Mouse (Mus musculus) forebrain, embryonic 13.5 days (tissue): ENCODE results near the gene Rnf168. TPM values are rescaled to one million over a fixed set of nuclear protein-coding genes. Genes with fewer than 3 reads are reported as not detected.
"Not testable (repeated sequence)": the region's sequence is repeated elsewhere in the genome, so short reads cannot be mapped to it uniquely, and the experiment has no call there.

Experiments
- ATAC-seq: fragments of 200-750 bp; cut with Nextera tagmentation; 2 replicates; pipeline ENCODE4 v1.8.0; 2017
- H3K27ac ChIP-seq: fragments of 300-500 bp; sonication (generic); 2 replicates; pipeline ENCODE4 v1.5.1; 2015; ENCODE audit warnings: inconsistent platforms, mild to moderate bottlenecking, moderate library complexity
- H3K27me3 ChIP-seq: fragments of 300-500 bp; sonication (generic); 2 replicates; pipeline ENCODE4 v1.6.1; 2015; ENCODE audit warnings: mild to moderate bottlenecking, inconsistent platforms
- H3K36me3 ChIP-seq: fragments of 300-500 bp; sonication (generic); 2 replicates; pipeline ENCODE4 v1.6.1; 2015; ENCODE audit warnings: mild to moderate bottlenecking, inconsistent platforms; ENCODE audit not compliant: poor library complexity, severe bottlenecking
- H3K4me1 ChIP-seq: fragments of 300-500 bp; sonication (generic); 2 replicates; pipeline ENCODE4 v1.6.1; 2015; ENCODE audit warnings: inconsistent platforms
- H3K4me2 ChIP-seq: fragments of 300-500 bp; sonication (generic); 2 replicates; pipeline ENCODE4 v1.6.1; 2015; ENCODE audit warnings: inconsistent platforms, mild to moderate bottlenecking, moderate library complexity
- H3K4me3 ChIP-seq: fragments of 300-500 bp; sonication (generic); 2 replicates; pipeline ENCODE4 v1.5.1; 2015; ENCODE audit warnings: mild to moderate bottlenecking, inconsistent platforms
- H3K9ac ChIP-seq: fragments of 300-500 bp; sonication (generic); 2 replicates; pipeline ENCODE4 v1.6.1; 2015; ENCODE audit warnings: mild to moderate bottlenecking, inconsistent platforms
- H3K9me3 ChIP-seq: fragments of 300-500 bp; sonication (generic); replicated peaks from 2 replicates; pipeline ENCODE4 v1.6.1; 2016; ENCODE audit warnings: inconsistent platforms
- WGBS: fragments of 180-500 bp; shearing (Covaris S2); methylation state at CpG from one replicate; pipeline ENCODE4 v1.1.7; 2015; 5-methylcytosine and 5-hydroxymethylcytosine counted together
- polyA plus RNA-seq: library from polyadenylated mRNA; unstranded; fragments of >200 nt; fragmentation: Nextera tagmentation; extraction: Ambion mirVana; gene quantifications from 2 replicates; pipeline ENCODE4 v1.2.1, GENCODE M21; 2015

The Rnf168 gene
- polyA plus RNA-seq: 38.5 and 39.3 TPM in 2 replicates

DNA sequence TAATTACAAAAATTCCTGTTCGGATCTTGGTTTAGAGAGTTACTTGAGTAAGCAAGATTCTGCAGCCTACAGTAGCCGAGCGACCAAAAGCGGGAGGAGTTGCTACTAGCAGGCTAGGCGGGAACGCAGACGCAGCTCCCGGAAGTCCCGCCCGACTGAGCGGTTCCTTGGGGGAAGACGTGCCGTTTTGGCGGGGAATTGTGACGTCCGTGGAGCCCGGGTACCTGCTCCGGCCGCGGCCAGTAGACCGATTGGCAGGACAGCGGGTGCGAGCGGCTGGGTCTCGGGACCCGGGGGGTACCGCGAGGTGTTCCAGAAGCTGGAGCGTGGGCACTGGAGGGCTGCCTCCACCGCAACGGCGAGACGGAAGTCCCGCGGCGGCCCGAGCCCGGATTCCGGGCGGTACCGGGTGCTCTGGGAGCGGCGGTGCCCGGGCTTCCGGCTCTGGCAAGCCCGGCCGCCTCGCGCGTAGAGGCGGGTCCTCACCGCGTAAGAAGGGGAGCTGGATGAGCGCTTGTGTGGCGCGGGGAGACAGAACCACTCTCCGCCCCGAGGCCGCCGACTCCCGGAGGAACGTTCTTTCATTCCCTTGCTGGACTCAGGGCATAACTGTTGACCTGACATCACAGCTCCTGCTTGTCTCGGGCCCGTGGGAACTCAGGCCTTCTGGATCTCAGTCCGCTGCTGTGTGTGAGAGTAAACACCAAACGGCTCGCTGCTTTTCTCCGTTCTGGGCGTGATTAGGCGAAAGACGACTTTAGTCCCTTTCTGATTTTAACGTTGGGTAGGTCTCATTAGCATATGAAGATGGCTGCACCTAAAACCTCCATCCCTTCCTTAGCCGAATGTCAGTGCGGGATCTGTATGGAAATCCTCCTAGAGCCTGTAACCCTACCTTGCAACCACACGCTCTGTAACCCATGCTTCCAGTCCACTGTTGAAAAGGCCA, at the start of gene Rnf168:
Rnf168 (plus strand) TSS at position 152 of the 949 bp plus-strand sequence.
- no peaks in the 10 kb centered on the region for H3K27me3 ChIP-seq
- H3K9ac ChIP-seq: peak within 1 kb of the TSS; percentile 92
- H3K27ac ChIP-seq: peak within 1 kb of the TSS; percentile 94
- under 1% methylated on average over 75 of the region's 75 CpGs for WGBS
- peaks cover 13% of the 10 kb centered on the region for H3K36me3 ChIP-seq
- no peaks in the 10 kb centered on the region for H3K9me3 ChIP-seq
- H3K4me2 ChIP-seq: peak within 1 kb of the TSS; percentile 70
- ATAC-seq: peak; percentile 96
- H3K4me3 ChIP-seq: peak within 1 kb of the TSS; percentile 88
- H3K4me1 ChIP-seq: peaks cover 36% of the 10 kb centered on the region

GRCm38 (mm10) chr16:32232050-32232449, 45.2 kb upstream of the Rnf168 start:
- ATAC-seq, H3K9ac ChIP-seq, H3K4me2 ChIP-seq, H3K4me1 ChIP-seq, H3K27me3 ChIP-seq, H3K27ac ChIP-seq, H3K9me3 ChIP-seq, H3K4me3 ChIP-seq: not testable (repeated sequence)
- peaks cover 39% of the 10 kb centered on the region for H3K36me3 ChIP-seq
- WGBS: 89% methylated on average over 3 of the region's 3 CpGs

DNA sequence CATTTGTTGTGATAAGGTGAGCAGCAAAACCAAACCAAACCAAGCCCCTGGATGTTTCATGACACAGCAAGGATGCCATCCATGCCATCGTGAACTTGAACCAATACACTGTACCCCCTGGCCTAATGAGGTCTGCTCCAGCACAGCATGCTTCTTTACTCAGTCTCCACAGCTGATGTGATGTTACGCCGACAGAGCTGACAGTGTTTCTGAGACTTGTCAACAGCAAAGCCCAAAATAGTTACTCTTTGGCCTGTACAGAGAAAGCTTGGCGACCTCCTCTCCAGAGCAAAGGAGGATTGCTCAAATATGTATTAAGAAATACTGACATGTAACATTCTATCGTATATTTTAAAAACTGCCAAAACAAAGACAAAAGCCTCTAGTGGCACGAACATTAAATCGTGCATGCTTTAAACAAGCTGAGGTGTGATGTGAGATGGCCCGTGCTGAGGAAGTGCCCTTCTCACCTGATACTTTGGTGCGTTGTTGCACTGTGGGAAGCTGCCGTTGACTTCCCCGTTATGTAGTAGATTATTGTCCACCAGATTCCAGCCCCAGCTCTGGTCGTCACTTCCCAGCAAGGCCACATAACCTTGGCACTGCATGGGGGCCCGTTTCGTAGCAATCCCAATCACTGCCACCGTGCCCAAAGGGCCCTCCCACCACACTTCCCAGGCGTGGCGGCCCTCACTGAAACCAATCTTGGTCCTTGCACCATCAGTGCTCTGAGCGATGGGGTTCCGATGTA, 39.2 kb upstream of the Rnf168 start:
- Histone ChIP-seq H3K4me1 (no peaks in the 10 kb centered on the region), H3K4me3 (no peak overlapping the region), H3K4me2 (no peak overlapping the region), H3K9ac (no peak overlapping the region), H3K27ac (no peak overlapping the region), H3K36me3 (peaks cover 46% of the 10 kb centered on the region), H3K9me3 (no peaks in the 10 kb centered on the region), H3K27me3 (no peaks in the 10 kb centered on the region)
- 89% methylated on average over 19 of the region's 19 CpGs for WGBS
- no peak for ATAC-seq

GRCm38 (mm10) chr16:32239428-32240312, 37.6 kb upstream of the Rnf168 start:
- Histone ChIP-seq H3K9ac (no peak overlapping the region), H3K27me3 (no peaks in the 10 kb centered on the region)
- WGBS: 92% methylated on average over 2 of the region's 2 CpGs

DNA sequence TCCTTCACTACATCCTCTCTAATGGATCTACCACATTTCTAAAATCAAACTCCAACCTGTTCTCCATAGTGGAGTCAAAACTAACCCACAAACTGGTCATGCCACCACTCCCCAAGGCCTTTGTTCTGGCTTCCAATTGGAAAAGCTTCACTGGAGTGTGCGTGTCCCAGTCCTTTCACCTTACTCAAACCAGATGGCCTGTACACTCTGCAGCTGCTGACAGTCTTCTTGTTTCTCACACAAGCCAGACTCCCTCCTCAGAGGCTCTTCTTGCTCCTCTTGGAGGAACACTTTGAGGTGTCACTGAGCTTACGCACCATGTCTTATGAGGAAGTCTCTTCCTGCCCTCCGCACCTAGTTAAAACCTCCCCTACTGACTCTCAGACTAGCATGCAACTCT, 33.4 kb upstream of the Rnf168 start:
- no peak overlapping the region for H3K9ac ChIP-seq
- ATAC-seq: no peak
- peaks cover 31% of the 10 kb centered on the region for H3K4me1 ChIP-seq
- H3K9me3 ChIP-seq: no peaks in the 10 kb centered on the region
- no peaks in the 10 kb centered on the region for H3K27me3 ChIP-seq
- peak overlapping the region; percentile 2; the same call in 1 of the 2 replicates for H3K4me2 ChIP-seq
- 93% methylated on average over 3 of the region's 3 CpGs for WGBS
- no peak overlapping the region for H3K4me3 ChIP-seq
- H3K27ac ChIP-seq: no peak overlapping the region
- H3K36me3 ChIP-seq: peaks cover 7% of the 10 kb centered on the region; the same call in 1 of the 2 replicates

More at GRCm38 (mm10) chr16:32239428-32240312, 37.6 kb upstream of the Rnf168 start:
- no peak overlapping the region for H3K27ac ChIP-seq
- H3K9me3 ChIP-seq: no peaks in the 10 kb centered on the region
- H3K36me3 ChIP-seq: peaks cover 30% of the 10 kb centered on the region
- H3K4me2 ChIP-seq: no peak overlapping the region
- peaks cover 8% of the 10 kb centered on the region for H3K4me1 ChIP-seq
- no peak overlapping the region for H3K4me3 ChIP-seq
- no peak for ATAC-seq

DNA sequence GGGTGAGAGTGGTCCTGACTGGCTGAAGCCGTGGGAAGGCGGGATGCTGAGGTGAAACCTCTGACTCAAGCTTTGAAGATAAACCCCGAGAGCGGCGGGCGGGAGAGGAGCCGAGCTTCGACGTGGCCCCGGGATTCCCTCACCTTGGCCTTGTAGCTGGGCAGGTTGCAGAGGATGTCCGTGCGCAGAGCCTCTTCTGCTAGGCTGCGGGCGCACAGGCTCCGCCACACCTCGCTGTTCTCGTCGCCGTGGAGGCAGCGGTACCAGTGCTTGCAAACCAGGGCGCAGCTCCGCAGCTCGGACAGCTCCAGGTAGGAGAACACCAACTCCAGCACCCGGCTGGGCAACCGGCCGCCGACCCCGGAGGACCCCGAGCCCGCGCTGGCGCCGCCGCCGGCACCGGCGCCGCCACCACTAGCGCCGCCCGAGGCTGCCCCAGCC, 30.9 kb upstream of the Rnf168 start:
- H3K4me2 ChIP-seq: peak overlapping the region; percentile 75
- no peaks in the 10 kb centered on the region for H3K27me3 ChIP-seq
- H3K4me3 ChIP-seq: peak overlapping the region; percentile 95
- H3K4me1 ChIP-seq: peaks cover 31% of the 10 kb centered on the region
- peak overlapping the region; percentile 95 for H3K9ac ChIP-seq
- no peaks in the 10 kb centered on the region; the same call in 1 of the 2 replicates for H3K36me3 ChIP-seq
- H3K27ac ChIP-seq: peak overlapping the region; percentile 92
- H3K9me3 ChIP-seq: no peaks in the 10 kb centered on the region
- ATAC-seq: no peak; the same call in 1 of the 2 replicates
- 1% methylated on average over 36 of the region's 41 CpGs for WGBS

GRCm38 (mm10) chr16:32246952-32247370, 30.3 kb upstream of the Rnf168 start, which contains the start of the genes Fbxo45 and Wdr53:
Gene Fbxo45, minus strand, starts transcription at chr16:32247158.
Gene Wdr53, plus strand, starts transcription at chr16:32247227.
- Histone ChIP-seq H3K4me3 (peak within 1 kb of the TSS; percentile 95), H3K4me1 (peaks cover 31% of the 10 kb centered on the region), H3K27me3 (no peaks in the 10 kb centered on the region), H3K9me3 (no peaks in the 10 kb centered on the region), H3K36me3 (peaks cover 2% of the 10 kb centered on the region), H3K27ac (peak within 1 kb of the TSS; percentile 92), H3K4me2 (peak within 1 kb of the TSS; percentile 75), H3K9ac (peak within 1 kb of the TSS; percentile 95)
- 0% methylated on average over 47 of the region's 48 CpGs for WGBS
- peak; percentile 100 for ATAC-seq

- not testable (repeated sequence) for H3K9ac ChIP-seq, H3K4me1 ChIP-seq, H3K27ac ChIP-seq, H3K4me2 ChIP-seq, H3K36me3 ChIP-seq, ATAC-seq, H3K27me3 ChIP-seq, H3K9me3 ChIP-seq, H3K4me3 ChIP-seq
- WGBS: 93% methylated on average over 2 of the region's 2 CpGs
These were observed 13.0 kb upstream of the Rnf168 start for GRCm38 (mm10) chr16:32264225-32264624.

DNA sequence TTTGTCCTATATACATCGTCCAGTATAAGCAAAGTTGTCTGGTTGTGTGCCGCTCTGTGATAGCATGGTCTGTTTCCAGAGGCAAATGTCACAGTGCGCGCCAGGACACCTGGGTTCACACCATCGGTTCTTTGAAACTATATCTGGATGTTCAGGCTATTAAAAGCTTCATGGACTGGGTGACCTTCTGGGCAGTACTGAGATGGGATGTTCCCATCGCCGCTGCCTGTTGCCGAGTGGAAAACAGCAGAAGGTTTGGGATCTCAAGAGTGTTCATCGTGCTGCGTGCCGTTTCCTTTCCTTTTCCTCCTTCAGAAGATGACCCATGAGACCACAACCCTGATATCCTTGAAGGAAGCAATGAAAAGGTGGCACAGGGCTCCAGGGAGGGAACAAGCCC, 6.0 kb upstream of the Rnf168 start, which contains the start of gene Smco1:
Smco1 (plus strand) TSS at position 178 of the 400 bp plus-strand sequence.
- H3K27ac ChIP-seq: no peak within 1 kb of the TSS
- WGBS: 90% methylated on average over 11 of the region's 11 CpGs
- no peak for ATAC-seq

DNA sequence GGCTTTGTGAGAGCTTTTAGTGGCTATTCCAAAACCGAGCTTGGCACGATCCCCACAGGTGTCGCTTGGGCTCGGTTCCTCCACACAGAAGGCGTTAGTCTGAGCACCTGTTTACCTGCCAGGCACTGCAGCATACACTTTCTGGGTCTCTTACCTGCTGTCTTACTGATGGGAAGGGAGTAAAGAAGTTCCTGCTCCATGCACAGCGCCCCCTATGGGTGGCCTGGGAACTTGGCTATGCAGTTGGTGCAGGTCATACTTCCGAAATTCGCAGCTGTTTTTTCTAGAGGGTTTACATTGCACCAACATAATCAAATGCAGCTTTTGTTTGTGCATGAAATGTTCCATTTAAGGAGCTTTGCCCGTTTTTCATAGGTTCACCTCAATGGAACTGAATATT, 3.9 kb upstream of the Rnf168 start:
- no peak overlapping the region for H3K27ac ChIP-seq
- ATAC-seq: no peak
- WGBS: 59% methylated on average over 9 of the region's 9 CpGs

More for the DNA sequence above, 6.0 kb upstream of the Rnf168 start, which contains the start of gene Smco1:
- Histone ChIP-seq H3K36me3 (no peaks in the 10 kb centered on the region), H3K9ac (no peak within 1 kb of the TSS), H3K4me1 (no peaks in the 10 kb centered on the region), H3K9me3 (no peaks in the 10 kb centered on the region), H3K4me3 (no peak within 1 kb of the TSS), H3K27me3 (no peaks in the 10 kb centered on the region), H3K4me2 (no peak within 1 kb of the TSS)

GRCm38 (mm10) chr16:32275041-32275440, 2.2 kb upstream of the Rnf168 start:
- H3K4me2 ChIP-seq: no peak overlapping the region
- H3K27me3 ChIP-seq: no peaks in the 10 kb centered on the region
- 86% methylated on average over 6 of the region's 6 CpGs for WGBS
- H3K9me3 ChIP-seq: no peaks in the 10 kb centered on the region
- ATAC-seq: no peak
- H3K4me3 ChIP-seq: no peak overlapping the region
- H3K36me3 ChIP-seq: peaks cover 3% of the 10 kb centered on the region
- no peak overlapping the region for H3K27ac ChIP-seq
- H3K9ac ChIP-seq: no peak overlapping the region
- peaks cover 22% of the 10 kb centered on the region for H3K4me1 ChIP-seq

More for the DNA sequence above, 3.9 kb upstream of the Rnf168 start:
- H3K36me3 ChIP-seq: no peaks in the 10 kb centered on the region
- H3K9me3 ChIP-seq: no peaks in the 10 kb centered on the region
- H3K4me2 ChIP-seq: no peak overlapping the region
- H3K27me3 ChIP-seq: no peaks in the 10 kb centered on the region
- no peak overlapping the region for H3K4me3 ChIP-seq
- peaks cover 6% of the 10 kb centered on the region for H3K4me1 ChIP-seq
- H3K9ac ChIP-seq: no peak overlapping the region
